Mouse (Mus musculus) liver, embryonic 14.5 days (tissue): ENCODE data around the gene Shisal1.

Source experiments
- CTCF ChIP-seq: IDR thresholded peaks from 2 replicates; pipeline ENCODE4 v1.5.1; 2016; ENCODE audit warnings: antibody characterized with exemption, low read depth, control low read depth
- EP300 ChIP-seq: IDR thresholded peaks from 2 replicates; pipeline ENCODE4 v1.6.1; 2016; ENCODE audit warnings: antibody characterized with exemption, low read depth

GRCm38 (mm10) chr15:84380181-84380580, 66.7 kb downstream of the Shisal1 start:
- no peak for TF ChIP-seq CTCF
- no peak for TF ChIP-seq EP300
